Mouse (Mus musculus) monocyte, adult 2 months (primary cell): ENCODE data around the gene Olfr763.
"Not testable (repeated sequence)": the region's sequence is repeated elsewhere in the genome, so short reads cannot be mapped to it uniquely, and the experiment has no call there.

Experiments
- DNase-seq, 2 experiments: peaks; one replicate each; pipeline ENCODE4 v3.0.0; 2022; ENCODE audit warnings: low spot score in 2 of 2, low read depth in 1 of 2

The Olfr763 gene

DNA sequence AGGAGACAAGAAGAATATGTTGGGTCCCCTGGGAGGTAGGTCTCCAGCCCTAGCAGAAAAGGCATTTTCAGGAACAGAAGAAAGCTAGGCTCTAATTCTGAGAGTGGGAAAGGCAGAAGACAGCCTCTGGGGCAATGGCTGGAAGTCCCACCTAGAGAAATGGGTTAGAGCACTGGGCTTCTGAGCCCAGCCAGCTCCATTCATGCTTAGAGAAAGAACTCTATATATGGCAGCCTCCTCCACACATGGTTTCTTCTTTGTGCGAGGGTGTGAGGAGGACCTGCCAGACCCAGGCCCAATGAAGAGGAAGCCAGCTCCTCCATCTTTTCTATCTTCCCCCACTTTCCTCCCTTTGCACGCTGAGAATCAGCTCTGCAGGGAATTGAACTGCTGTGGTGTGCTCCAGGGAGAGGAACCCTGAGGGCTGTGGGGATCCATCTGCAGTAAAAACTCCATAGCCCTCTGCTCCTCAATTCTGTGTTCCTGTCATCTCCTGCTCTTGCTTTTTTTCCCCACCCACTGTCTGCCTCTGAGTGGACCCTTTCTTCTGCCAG, at the start of gene Olfr763:
Gene Olfr763 (plus strand): TSS at position 504 of the 554 bp plus-strand sequence.
- no peak for DNase-seq

- DNase-seq, result no peak
These were observed 45.6 kb upstream of the Olfr763 start for GRCm38 (mm10) chr10:128964961-128965360.

DNA sequence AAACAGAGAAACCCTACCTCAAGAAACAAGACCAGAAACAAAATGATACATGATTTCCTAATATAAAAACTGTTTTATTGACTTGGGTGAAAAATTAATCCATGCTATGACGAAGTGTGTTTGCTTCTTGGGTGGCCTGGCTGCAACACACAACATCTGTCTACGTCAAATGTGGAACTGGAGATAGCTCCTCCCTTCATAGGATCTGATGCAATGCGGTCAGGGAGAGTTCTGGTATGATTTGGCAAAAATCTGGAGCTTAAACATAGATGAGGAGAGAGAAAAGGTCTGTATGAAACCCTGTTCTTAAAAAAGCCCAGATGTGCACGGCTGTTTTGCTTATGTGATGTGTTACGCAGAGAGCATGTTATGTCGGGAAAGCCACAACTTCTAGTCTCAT, 44.7 kb upstream of the Olfr763 start:
- no peak for DNase-seq

DNA sequence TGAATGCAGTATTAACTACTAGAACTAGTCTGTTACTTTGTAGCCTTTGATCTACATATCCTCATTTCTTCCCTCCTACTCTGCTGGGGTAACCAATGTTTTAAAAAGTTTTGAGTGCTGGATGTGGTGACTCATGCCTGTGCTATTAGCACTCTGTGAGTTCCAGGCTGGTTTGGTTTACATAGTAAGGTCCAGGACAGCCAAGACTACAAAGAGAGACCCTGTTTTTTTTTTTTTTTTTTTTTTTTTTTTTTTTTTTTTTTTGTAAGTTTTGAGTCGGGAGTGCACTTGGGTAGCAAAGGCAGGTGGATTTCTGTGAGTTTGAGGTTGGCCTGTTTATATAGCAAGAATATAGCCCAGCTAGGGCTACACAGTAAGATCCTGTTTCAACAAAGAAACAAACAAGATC, 42.2 kb upstream of the Olfr763 start:
- no peak for DNase-seq

DNA sequence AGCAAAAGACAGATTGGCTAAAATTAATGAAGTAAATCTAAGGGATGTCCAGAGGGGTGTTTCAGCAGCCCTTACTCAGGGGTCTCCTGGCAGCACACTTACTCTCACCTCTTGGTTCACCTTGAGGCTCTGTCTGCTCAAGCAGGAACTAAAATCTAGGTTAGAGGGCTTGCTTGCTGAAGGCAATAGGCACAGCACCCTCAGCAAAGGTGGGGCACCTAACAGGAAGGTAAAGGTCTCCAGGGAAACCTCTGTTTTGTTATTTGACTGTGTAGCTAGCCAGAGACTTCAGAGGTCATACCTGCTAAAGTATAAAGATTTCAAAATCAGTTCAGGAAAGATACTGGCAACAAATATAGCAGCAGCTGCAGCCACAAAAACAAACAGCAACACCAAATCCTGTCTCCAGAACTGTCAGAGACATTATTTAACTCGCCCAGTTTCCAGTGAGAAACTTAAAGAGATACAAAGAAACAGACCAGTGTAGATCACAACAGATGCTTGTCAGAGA, 39.8 kb upstream of the Olfr763 start:
- no peak for DNase-seq

- no peak for DNase-seq
These were observed 37.8 kb upstream of the Olfr763 start for GRCm38 (mm10) chr10:128972841-128973240.

DNA sequence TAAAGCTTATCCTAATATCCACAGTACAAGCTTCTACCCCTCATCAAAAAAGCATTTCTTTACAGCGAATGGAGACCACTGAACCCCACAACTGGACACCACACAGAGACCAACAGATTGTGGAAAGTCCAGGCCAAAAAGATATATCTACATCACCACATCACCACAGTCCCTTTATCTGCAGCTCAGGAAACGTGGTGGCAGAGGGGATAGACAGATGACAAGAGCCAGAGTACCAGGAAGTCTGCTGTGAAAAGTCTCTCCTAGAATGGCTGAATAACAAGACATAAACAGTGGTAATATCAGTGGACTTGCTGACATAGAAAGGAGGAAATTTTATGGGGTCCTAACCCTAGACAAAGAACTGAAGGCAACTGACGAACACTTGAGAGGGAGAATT, 34.2 kb upstream of the Olfr763 start:
- no peak for DNase-seq

GRCm38 (mm10) chr10:128977522-128978114, 33.0 kb upstream of the Olfr763 start:
- no peak for DNase-seq

GRCm38 (mm10) chr10:128980644-128981365, 29.8 kb upstream of the Olfr763 start:
- DNase-seq, result no peak

- not testable (repeated sequence) for DNase-seq
These were observed 21.5 kb upstream of the Olfr763 start, which contains the start of gene Olfr9 for GRCm38 (mm10) chr10:128989131-128989530. Olfr9 (plus strand) TSS chr10:128989431.

DNA sequence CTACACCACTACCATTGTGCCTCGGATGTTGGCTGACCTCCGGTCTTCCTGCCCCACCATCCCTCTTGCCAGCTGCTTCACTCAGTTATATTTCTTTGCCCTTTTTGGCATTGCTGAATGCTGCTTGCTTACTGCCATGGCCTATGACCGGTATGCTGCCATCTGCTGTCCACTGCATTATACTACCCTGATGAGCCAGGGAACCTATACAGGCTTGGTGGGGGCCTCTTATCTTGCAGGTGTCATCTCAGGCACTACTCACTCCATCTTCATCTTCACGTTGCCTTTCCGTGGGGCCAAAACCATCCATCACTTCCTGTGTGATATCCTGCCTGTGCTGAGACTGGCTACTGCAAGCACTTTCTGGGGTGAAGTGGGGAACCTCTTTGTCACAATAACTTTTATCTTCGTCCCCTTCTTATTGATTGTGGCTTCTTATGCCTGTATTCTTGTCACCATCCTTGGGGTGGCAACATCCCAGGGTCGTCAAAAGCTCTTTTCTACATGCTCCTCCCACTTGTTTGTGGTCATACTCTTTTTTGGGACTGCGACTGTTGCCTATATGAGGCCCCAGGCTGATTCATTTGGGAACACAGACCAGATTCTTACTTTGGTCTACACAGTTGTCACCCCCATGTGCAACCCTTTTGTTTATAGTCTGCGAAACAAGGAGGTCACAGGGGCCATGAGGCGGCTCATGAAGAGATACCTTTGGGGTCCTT, 20.3 kb upstream of the Olfr763 start:
- not testable (repeated sequence) for DNase-seq

GRCm38 (mm10) chr10:128990994-128991393, 19.6 kb upstream of the Olfr763 start:
- DNase-seq, result no peak

GRCm38 (mm10) chr10:128995796-128996195, 14.8 kb upstream of the Olfr763 start:
- DNase-seq, result no peak

- DNase-seq, result no peak
These were observed 14.0 kb upstream of the Olfr763 start for GRCm38 (mm10) chr10:128996523-128997040.

- DNase-seq, result no peak
These were observed 6.3 kb upstream of the Olfr763 start for GRCm38 (mm10) chr10:129004032-129004920.

DNA sequence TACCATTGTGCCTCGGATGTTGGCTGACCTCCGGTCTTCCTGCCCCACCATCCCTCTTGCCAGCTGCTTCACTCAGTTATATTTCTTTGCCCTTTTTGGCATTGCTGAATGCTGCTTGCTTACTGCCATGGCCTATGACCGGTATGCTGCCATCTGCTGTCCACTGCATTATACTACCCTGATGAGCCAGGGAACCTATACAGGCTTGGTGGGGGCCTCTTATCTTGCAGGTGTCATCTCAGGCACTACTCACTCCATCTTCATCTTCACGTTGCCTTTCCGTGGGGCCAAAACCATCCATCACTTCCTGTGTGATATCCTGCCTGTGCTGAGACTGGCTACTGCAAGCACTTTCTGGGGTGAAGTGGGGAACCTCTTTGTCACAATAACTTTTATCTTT, 920 bp downstream of the Olfr763 start:
- DNase-seq, result not testable (repeated sequence)

GRCm38 (mm10) chr10:129014477-129014876, 3.9 kb downstream of the Olfr763 start:
- DNase-seq, result no peak

- DNase-seq, result no peak
These were observed 12.7 kb downstream of the Olfr763 start for GRCm38 (mm10) chr10:129023319-129023718.

DNA sequence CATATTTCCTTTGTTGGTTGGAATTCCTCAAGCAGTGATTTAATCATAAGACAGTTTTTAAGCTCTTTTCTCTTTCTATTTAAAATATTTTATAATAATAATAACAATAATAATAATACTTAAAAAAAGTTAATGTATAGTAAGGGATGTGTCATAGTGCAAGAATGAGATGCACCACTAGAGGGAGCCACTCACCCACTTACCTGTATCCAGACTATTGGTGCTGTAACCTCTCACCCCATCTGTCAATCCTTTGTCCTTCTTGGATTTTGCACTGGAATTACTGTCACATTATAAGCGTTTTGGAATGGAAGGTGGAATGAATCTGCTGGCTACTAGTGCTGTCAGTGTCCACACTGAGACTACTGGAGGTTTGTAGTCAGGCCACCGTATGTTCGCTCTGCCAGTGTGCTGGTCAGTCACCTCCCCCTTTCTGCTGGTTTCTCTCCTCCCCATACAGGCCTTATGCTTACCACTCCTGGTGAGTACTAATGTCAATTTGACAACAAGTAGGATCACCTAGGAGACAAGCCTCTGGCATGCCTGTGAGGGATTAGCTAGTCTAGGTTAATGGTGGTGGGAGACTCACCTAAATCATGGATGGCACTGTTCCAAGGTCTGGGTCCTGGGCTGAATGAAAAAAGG, 15.5 kb downstream of the Olfr763 start:
- no peak for DNase-seq

- DNase-seq, result no peak
These were observed 17.8 kb downstream of the Olfr763 start for GRCm38 (mm10) chr10:129028343-129028742.
